Comparison of ENCODE assay signal across 7 mouse cellular contexts in genomic region chr6:120665816-120666760, GRCm38 (mm10). TPM values are rescaled to one million over a fixed set of nuclear protein-coding genes. Genes with fewer than 3 reads are reported as not detected.
A peak's percentile ranks its signal among the peaks of the same experiment; 100 is the strongest.
DNase-seq lines count a peak whose midpoint lies in the region; ATAC-seq lines count a peak whose summit lies in the region.

Gene Cecr2 (plus strand): TSS chr6:120666369.

- peak within 1 kb of the TSS; percentile 73 for H3K4me2 ChIP-seq in limb, embryonic 11.5 days (ENCODE audit: low read depth, severe bottlenecking)
- H3K4me2 ChIP-seq in midbrain, embryonic 13.5 days (replicated peaks), result peak within 1 kb of the TSS; percentile 96

- peak within 1 kb of the TSS; percentile 95 for H3K9ac ChIP-seq in limb, embryonic 11.5 days (ENCODE audit: low read length)
- peak within 1 kb of the TSS; percentile 91 for H3K9ac ChIP-seq in midbrain, embryonic 13.5 days (replicated peaks)

- no peaks in the 10 kb centered on the region for H3K36me3 ChIP-seq in limb, embryonic 11.5 days (ENCODE audit: control insufficient read depth, insufficient read depth, low read length)
- no peaks in the 10 kb centered on the region for H3K36me3 ChIP-seq in midbrain, embryonic 13.5 days

- peak; percentile 82 for DNase-seq in adrenal gland, postnatal 25 days
- peak; percentile 94 for DNase-seq in embryo, embryonic 9.5 days (ENCODE audit: extremely low spot score)
- DNase-seq in kidney, adult 18-20 months, result peak; percentile 82
- DNase-seq in limb, embryonic 11.5 days (ENCODE audit: low spot score), result peak; percentile 89
- DNase-seq in spleen, adult 18-20 months, result peak; percentile 58 to 66

- WGBS in limb, embryonic 11.5 days, result under 1% methylated on average over 87 of the region's 127 CpGs
- under 1% methylated on average over 95 of the region's 127 CpGs for WGBS in midbrain, embryonic 13.5 days

- H3K27me3 ChIP-seq in limb, embryonic 11.5 days (ENCODE audit: control insufficient read depth, insufficient read depth, low read length), result no peaks in the 10 kb centered on the region
- H3K27me3 ChIP-seq in midbrain, embryonic 13.5 days, result peaks cover 5% of the 10 kb centered on the region

- peak within 1 kb of the TSS; percentile 80 for H3K4me3 ChIP-seq in limb, embryonic 11.5 days (ENCODE audit: low read depth, low read length)
- H3K4me3 ChIP-seq in midbrain, embryonic 13.5 days (replicated peaks), result peak within 1 kb of the TSS; percentile 90

- peak within 1 kb of the TSS; percentile 99 for H3K27ac ChIP-seq in limb, embryonic 11.5 days (replicated peaks; ENCODE audit: low read depth, low read length)
- H3K27ac ChIP-seq in midbrain, embryonic 13.5 days, result peak within 1 kb of the TSS; percentile 98

- no peaks in the 10 kb centered on the region for H3K9me3 ChIP-seq in limb, embryonic 11.5 days (ENCODE audit: control insufficient read depth, low read length)
- H3K9me3 ChIP-seq in midbrain, embryonic 13.5 days, result no peaks in the 10 kb centered on the region

- peaks cover 4% of the 10 kb centered on the region; the same call in 1 of the 2 replicates for H3K4me1 ChIP-seq in limb, embryonic 11.5 days (ENCODE audit: control insufficient read depth, insufficient read depth, low read length)
- H3K4me1 ChIP-seq in midbrain, embryonic 13.5 days (replicated peaks), result peaks cover 25% of the 10 kb centered on the region

- ATAC-seq in granulocyte monocyte progenitor cell, adult 5-6 weeks (replicated peaks; ENCODE audit: poor library complexity, severe bottlenecking), result peak; percentile 61
- peak; percentile 87 for ATAC-seq in limb, embryonic 11.5 days (ENCODE audit: insufficient number of reproducible peaks, low FRiP score, low TSS enrichment, low read depth)
- ATAC-seq in midbrain, embryonic 13.5 days, result peak; percentile 90

RNA-seq across cellular contexts. Expression of gene Cecr2, which starts in this region (rescaled TPM):
- total RNA-seq in adrenal gland, postnatal 25 days (2021), result 11.3 and 12.9 TPM in 2 replicates
- total RNA-seq in granulocyte monocyte progenitor cell, adult 5-6 weeks (2014; fragmentation: Nextera tagmentation), result 0.15 TPM in 1 of 2 replicates, not detected in the other
- not detected in 2 replicates for total RNA-seq in granulocyte monocyte progenitor cell, adult 5-6 weeks (2017)
- 13.0 and 18.5 TPM in 2 replicates for polyA plus RNA-seq in limb, embryonic 11.5 days (2014; fragmentation: Nextera tagmentation; extraction: Ambion mirVana)
- 5.6 and 7.6 TPM in 2 replicates for polyA plus RNA-seq in midbrain, embryonic 13.5 days (2015; fragmentation: Nextera tagmentation; extraction: Ambion mirVana)

Comparison
In these comparisons a context has a peak if more than half of its experiments do, and no peak if none do; other contexts are left out.
1. Peak in every context shown above with its lines: DNase-seq, ATAC-seq, H3K4me3 ChIP-seq and H3K27ac ChIP-seq.
2. RNA of gene Cecr2 (total RNA-seq): 11.3 to 12.9 TPM in adrenal gland, postnatal 25 days; 0.15 TPM in granulocyte monocyte progenitor cell, adult 5-6 weeks; every median in the first group is over 10 times any median in the second.
3. Peak in ATAC-seq in granulocyte monocyte progenitor cell, adult 5-6 weeks; RNA of the gene not detected or under 1 TPM.